Mouse (Mus musculus) thymus, postnatal 25 days (tissue): ENCODE data around the gene Baiap2.

ENCODE experiments used
- DNase-seq: peaks from one replicate; pipeline ENCODE4 v3.0.0; 2022

Baiap2 gene

GRCm38 (mm10) chr11:119942727-119943427, at the start of gene Baiap2:
Gene Baiap2 (plus strand): TSS chr11:119942763.
- peak; percentile 99 for DNase-seq

GRCm38 (mm10) chr11:119893667-119894236, 48.8 kb upstream of the Baiap2 start:
- no peak for DNase-seq

DNA sequence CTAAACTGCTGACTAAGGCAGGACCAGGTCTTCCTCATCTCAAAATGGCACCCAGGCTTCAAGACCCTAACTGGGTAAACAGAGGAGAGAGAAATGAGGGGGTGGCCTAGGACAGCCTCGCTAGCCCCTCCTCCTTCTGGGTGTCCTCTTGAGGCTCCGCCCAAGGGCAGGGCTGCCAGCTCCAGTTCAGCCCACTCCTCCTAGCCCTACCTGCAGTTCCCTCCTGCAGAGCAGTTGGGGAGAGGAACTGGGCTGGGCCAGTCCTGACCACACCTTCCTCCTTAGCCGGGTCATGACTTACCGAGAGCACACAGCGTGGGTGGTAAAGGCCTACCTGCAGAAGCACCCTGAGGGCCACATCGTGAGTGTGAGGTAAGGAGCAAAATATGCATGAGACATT, 47.9 kb upstream of the Baiap2 start:
- DNase-seq: no peak

DNA sequence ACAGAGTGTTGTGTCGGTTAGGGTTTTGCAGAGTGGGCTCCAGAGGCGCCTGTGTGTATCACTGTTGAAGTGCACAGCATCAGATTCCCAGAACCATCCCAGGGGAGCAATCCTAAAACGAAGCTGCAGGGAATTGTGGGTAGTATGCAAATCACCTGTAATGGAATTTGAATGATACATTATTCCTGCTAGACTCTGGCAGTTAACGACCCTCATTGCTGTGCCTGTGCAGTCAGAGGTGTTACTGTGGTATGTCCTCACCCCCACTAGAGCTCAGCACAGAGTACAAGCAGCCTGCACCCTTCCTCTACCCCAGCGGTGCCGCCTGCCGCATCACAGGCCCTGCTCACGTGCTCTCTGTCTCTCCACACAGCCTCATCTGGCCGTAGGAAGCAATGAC, 45.5 kb upstream of the Baiap2 start:
- DNase-seq: no peak

DNA sequence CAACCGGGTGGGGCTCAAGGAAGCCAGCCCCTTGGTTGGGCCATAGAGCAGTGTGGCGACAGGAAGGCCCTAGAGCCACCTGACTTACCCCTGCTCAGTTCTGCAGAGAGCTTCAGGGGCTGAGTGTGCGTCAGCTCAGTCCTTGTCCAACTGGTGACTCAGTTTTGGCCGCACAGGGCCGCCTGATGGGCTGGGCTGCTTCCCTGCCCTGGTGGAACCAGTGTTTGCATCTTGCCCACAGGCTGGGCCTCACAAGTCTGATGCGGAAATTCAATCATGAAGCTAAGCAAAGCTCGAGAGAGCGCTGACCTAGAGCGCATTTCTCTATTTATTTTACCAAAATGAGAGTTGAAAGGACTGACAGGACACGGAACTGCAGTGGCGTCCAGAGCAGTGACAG, 43.6 kb upstream of the Baiap2 start:
- no peak for DNase-seq

DNA sequence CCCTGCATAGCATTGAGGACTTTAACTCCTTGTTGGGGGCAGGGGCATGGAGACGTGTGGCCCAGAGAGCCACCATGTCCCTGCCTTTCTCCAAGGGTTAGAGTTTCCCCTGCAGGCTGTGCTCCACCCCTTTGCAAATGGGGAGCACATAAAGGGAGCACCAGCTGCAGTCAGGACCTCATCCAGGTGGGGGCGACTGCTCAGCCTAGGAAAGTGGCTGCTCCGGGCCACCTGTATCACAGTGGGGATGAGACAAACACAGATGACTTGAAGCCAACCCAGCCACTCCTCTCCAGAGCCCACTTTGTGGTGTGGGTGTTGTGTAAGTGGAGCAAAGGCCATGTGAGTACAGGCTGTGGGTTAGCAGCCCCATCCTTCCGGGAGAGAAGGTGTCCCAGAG, 41.4 kb upstream of the Baiap2 start:
- peak; percentile 16 for DNase-seq

- DNase-seq: no peak
These were observed 39.7 kb upstream of the Baiap2 start for GRCm38 (mm10) chr11:119902891-119903290.

GRCm38 (mm10) chr11:119904621-119905286, 37.8 kb upstream of the Baiap2 start:
- DNase-seq: peak; percentile 79

DNA sequence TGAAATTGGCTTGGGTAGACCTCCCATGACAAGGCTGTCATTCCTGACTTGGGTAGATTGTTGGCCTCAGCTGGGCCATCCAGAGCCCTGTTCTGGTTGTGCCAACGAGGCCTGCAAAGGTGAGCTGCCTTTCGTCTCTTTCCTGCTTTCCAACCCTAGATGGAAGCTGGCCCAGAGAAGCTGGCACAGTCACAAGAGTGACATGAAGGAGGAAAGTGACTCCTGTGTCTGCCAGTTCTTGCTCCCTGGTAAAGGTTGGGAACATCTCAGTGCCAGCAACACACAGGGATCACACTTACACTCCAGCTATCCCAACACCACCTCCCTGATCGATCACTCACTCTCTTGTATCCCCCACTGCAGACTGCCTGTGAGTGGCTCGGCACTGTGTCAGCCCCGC, 36.8 kb upstream of the Baiap2 start:
- DNase-seq: no peak

GRCm38 (mm10) chr11:119907006-119907650, 35.4 kb upstream of the Baiap2 start:
- DNase-seq: no peak

DNA sequence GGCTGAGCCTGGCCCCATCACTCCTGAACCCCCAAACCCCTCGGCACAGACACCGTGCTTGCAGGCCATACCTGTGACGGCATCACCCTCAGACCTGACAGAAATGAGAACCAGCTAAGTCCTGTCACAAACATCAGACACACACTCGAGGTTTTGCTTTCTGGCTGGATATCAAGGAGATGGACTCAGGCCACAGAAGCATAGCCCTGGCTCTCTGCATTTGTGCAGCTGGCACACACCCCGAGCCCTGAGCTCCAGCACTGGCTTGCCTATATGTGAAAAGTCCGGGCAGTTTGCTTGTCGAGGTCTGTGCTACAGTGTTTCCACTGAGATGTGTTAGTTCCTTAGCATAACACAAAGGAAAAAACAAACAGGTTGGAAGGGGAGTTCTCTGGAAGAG, 34.9 kb upstream of the Baiap2 start:
- no peak for DNase-seq

GRCm38 (mm10) chr11:119909436-119909835, 33.1 kb upstream of the Baiap2 start:
- peak; percentile 86 for DNase-seq

- DNase-seq: no peak
These were observed 29.7 kb upstream of the Baiap2 start for GRCm38 (mm10) chr11:119912845-119913244.

- peak; percentile 86 for DNase-seq
These were observed 29.1 kb upstream of the Baiap2 start, which contains the start of gene Chmp6 for GRCm38 (mm10) chr11:119913291-119913934. Gene Chmp6 (plus strand): TSS chr11:119913441.

DNA sequence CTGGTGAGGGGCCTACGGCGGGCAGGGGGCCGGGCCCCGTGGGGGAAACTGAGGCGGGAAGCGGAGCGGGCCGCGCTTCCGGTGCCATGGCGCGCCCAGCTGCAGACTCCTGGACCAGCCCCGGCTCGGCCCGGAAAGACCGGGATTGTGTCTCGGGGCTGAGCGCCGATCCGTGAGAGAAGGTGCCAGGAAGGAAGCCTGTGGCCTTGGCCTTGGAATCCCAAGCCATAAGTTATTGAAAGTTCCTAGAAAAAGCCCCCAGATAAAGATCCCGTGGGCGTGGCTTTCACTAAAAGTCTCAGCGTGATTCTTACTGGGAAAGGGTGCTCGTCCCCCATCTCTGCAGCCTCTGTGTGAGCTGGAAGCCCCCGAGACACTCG, 28.6 kb upstream of the Baiap2 start:
- no peak for DNase-seq

GRCm38 (mm10) chr11:119914381-119914780, 28.2 kb upstream of the Baiap2 start:
- no peak for DNase-seq

- DNase-seq: no peak
These were observed 26.9 kb upstream of the Baiap2 start for GRCm38 (mm10) chr11:119915666-119916065.

DNA sequence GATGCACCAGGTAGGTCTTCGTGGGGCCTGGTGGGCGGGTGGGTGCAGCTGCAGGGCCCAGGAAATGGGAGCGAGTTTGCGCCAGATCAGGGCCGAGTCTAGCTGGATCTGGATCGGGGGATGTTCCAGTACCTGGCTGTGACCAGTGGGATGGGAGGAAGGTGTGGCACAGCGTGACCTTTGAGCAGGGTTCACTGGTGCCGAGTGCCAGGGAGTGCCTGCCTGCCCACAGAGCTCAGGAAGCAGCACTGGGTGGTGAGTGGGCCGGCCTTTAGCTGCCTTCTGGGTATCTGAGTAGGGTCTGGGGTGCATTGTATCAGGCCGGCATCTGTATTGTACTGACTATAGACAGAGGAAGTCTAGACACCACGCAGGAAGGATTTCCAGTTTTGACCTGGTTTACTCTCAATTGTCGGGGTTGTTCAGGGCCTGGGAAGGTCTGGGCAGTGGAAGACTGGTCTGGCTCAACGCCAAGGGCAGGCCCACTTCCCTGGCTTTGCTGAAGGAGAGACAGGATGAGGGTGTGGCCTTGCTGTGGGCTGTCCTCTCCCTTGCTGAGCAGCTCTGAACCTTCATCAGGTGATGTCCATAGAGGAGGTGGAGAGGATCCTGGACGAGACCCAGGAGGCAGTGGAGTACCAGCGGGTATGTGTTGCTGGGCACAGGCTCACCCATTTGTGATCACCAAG, 26.3 kb upstream of the Baiap2 start:
- DNase-seq: no peak

DNA sequence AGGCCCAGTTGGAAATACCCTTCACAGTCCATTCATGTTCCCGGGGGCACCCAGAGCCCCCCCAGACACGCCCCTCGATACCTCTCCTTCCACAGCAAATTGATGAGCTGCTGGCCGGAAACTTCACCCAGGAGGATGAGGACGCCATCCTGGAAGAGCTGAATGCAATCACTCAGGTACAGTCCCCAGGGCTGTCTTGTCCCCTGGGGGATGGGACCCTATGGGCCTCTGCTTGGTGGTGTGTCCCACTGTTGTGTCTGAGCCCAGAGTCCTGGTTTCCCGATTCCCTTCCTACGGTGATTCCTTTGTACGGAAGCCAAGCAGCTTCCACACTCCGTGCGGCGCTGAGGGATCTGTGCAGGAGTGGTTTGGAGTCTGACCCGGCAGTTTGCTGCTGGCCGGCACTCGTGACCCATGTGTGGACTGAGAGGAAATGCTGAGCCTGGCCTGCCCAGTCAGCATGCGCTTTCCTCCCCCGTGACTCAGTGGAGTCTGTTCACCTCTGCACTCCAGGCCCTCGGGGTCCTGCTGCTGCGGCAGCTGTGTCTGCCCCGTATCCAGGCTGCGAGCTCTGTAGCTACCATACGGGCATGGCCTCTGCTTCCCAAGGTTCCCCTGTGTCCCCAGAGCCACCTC, 25.6 kb upstream of the Baiap2 start:
- no peak for DNase-seq

DNA sequence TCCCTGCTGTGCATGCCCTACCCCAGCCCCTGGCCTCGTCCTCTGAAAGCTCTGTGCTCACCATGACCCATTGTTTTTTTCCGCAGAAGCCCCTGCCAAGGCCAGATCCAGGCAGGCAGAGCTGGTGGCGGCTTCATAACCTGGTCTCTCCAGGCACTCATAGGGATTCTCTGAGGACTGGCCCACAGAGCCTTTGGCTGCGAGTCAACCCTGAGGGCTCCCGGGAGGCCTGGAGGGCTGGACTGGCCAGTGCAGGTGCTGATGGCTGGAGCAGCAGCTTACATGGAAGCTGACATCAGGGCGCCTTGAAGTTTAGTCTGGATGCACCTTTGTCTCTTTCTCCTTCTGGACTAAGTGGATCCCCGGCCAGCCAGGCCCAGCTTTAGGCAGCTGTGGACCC, 24.0 kb upstream of the Baiap2 start:
- no peak for DNase-seq

DNA sequence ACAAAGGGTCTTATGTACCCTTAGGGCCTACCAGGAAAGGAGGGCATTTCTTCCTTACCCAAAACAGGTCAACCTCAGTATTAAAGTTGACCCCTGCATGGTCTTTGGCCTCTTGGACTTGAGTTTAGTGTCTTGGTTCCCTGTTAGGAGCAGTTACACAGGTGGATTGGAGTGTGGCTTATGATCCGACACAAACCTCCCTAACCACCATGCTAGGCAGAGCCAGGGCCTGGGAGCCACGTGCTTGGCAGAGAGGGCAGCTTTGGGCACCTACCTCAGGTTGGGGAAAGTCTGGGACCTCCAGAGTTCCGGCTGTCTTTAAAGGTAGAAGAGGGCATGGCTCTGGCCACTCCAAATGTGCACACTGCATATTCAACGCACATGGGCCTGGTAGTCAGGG, 23.1 kb upstream of the Baiap2 start:
- no peak for DNase-seq

DNA sequence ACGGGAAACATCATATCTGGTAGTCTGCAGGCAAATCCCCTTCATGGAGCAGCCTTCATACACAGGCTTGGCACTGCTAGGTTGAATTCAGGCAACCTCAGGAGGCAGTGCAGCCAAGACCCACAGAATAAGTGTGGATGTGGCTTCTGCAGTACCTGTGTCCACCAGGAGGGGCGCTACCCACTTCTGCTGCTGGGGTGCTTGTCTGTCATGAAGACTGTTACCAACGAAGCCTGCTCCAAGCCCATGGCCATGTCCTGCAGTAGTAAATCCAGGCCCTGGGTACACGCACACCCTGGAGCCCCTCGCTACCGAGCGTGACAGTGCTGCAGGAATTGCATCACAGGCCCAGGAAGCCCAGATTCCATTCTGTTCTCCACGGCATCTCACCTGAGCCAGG, 22.7 kb upstream of the Baiap2 start:
- peak; percentile 76 for DNase-seq
